Mouse (Mus musculus): Measurements from ENCODE around the gene Olfr1458.

The Olfr1458 gene

DNA sequence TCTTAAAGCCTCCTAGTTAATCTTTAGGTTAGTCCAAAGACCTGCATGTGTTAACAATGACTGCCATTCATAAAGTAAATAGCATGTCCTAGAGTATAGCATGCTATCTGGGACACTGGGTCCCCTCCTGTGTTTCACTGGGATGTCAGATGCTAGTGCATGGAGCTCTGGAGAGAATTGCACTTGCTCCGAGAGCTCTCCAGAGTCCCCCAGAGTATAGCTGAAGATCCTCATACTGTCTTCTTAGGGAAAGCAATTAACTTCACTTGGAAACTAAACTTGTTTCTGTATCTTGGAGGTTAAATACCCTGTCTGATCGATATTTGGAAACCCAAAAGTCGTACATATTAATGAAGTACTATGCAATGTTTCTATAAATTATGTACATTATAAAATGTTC is at the start of gene Olfr1458:
Gene Olfr1458 (minus strand): TSS at position 101 of the 400 bp plus-strand sequence.
- DNase-seq, result no peak

DNA sequence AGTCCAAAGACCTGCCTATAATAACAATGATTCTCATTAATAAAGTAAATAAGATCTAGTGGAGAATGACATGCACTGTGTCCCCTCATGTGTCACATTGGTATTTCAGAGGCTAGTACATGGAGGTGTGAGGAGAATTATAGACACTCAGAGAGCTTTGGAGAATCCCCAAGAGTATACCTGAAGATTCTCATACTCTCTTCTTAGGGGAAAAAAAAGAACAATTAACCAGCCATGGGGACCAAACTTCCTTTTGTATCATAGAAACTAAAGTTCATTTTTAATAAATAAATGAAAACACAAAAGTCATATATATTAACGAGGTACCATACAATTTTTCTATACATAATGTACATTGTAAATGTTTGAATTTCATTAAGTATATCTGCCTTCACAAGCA is 42.9 kb upstream of the Olfr1458 start, which contains the start of gene Olfr1459:
Gene Olfr1459 (minus strand): TSS at position 101 of the 400 bp plus-strand sequence.
- no peak for DNase-seq

DNA sequence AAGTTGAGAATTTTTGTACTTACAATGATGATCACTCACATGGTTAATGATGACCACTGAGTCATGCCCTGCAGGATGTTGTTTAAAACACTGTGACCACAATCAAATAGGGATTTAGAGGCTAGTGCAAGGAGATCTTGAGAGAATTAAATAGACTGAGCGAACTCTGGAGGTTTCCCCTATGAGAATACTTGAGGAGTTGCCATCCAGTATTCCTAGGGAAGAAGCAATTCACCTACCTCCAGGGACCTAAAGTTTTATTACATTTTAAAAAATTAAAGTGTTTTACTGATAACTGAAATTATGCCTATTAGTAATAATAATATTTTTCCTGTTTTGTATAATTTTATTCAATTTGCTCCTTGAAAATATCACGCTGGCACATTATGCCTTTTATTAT is 8.8 kb downstream of the Olfr1458 start, which contains the start of gene Olfr1457:
Gene Olfr1457 (minus strand): TSS at position 101 of the 400 bp plus-strand sequence.
- DNase-seq, result no peak

DNA sequence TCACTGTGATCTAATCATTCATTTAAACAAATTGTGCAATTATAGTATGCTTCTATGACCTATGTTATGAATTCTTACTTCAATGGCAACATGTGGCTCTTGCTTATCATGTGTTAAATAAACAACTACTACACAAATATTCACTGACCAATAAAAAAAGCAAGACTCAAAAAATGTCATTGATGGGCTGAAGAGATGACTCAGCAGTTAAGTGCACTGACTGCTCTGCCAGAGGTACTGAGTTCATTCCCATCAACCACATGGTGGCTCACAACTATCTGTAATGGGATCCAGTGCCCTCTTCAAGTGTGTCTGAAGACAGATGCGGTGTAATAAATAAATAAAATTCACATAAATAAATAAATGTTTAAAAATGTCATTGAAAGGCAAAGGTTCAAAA is 12.7 kb downstream of the Olfr1458 start:
- no peak for DNase-seq

DNA sequence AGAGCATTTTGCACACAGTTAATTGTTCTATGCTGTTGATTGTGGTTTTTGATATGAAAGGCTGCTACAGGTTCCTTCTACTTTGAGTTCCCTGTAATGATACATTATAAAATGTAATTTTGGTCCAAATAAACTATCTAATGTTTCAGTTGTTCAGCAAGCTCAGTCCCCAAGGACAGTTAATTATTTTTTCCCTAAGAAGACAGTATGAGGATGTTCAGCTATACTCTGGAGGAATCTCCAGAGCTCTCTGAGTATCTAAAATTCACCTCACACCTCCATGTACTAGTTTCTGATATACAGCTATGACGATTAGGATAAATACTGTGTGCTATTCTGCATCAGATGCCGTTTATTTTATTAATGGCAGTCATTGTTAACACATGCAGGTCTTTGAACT is 46.3 kb downstream of the Olfr1458 start, which contains the start of gene Olfr1454:
Gene Olfr1454 (plus strand): TSS at position 301 of the 400 bp plus-strand sequence.
- DNase-seq, result no peak

All from right cerebral cortex, postnatal 25 days (tissue).